Mouse (Mus musculus): ENCODE measurements around the gene Necab3. TPM values are rescaled to one million over a fixed set of nuclear protein-coding genes. Genes with fewer than 3 reads are reported as not detected.

Gene Necab3
- polyA plus RNA-seq, 1 experiment from 2014 or later, result 2.9 TPM

GRCm38 (mm10) chr2:154499717-154500247 lies 58.9 kb downstream of the Necab3 start:
- H3K27ac ChIP-seq, result no peak overlapping the region
- H3K9ac ChIP-seq, result no peak overlapping the region
- H3K4me1 ChIP-seq, result 0 out of 2 replicates have a peak, but pooled peaks cover 3% of the 10 kb centered on the region
- H3K36me3 ChIP-seq, result peaks cover 27% of the 10 kb centered on the region
- no peak for ATAC-seq (replicated peaks; ENCODE audit: low FRiP score)
- 91% methylated on average over 2 of the region's 2 CpGs for WGBS
- no peak overlapping the region for H3K4me2 ChIP-seq
- H3K27me3 ChIP-seq, result no peaks in the 10 kb centered on the region
- no peak overlapping the region for H3K4me3 ChIP-seq (replicated peaks)
- no peaks in the 10 kb centered on the region for H3K9me3 ChIP-seq (replicated peaks)

GRCm38 (mm10) chr2:154498571-154498970 lies 60.1 kb downstream of the Necab3 start:
- Histone ChIP-seq H3K4me2 (no peak overlapping the region), H3K9ac (no peak overlapping the region), H3K27me3 (no peaks in the 10 kb centered on the region), H3K36me3 (peaks cover 18% of the 10 kb centered on the region), H3K27ac (no peak overlapping the region), H3K9me3 (replicated peaks) (no peaks in the 10 kb centered on the region), H3K4me3 (replicated peaks) (no peak overlapping the region), H3K4me1 (0 out of 2 replicates have a peak, but pooled peaks cover 3% of the 10 kb centered on the region)
- ATAC-seq (replicated peaks; ENCODE audit: low FRiP score), result no peak
- 41% methylated on average over 5 of the region's 5 CpGs for WGBS

- no peak for ATAC-seq (replicated peaks; ENCODE audit: low FRiP score)
- Histone ChIP-seq H3K27me3 (no peaks in the 10 kb centered on the region), H3K36me3 (no peaks in the 10 kb centered on the region), H3K27ac (no peak overlapping the region), H3K9me3 (replicated peaks) (no peaks in the 10 kb centered on the region), H3K4me1 (0 out of 2 replicates have a peak, but pooled peaks cover 3% of the 10 kb centered on the region), H3K4me3 (replicated peaks) (no peak overlapping the region), H3K9ac (no peak overlapping the region), H3K4me2 (no peak overlapping the region)
- WGBS, result 93% methylated on average over 4 of the region's 4 CpGs
These were observed 63.7 kb downstream of the Necab3 start for GRCm38 (mm10) chr2:154495021-154495420.

Other genes starting within 250 kb of the Necab3 start
- gene Cdk5rap1, start 185.9 kb downstream of the Necab3 start, polyA plus RNA-seq (2015; fragmentation: Nextera tagmentation; extraction: Ambion mirVana), result 19.0 and 20.4 TPM in 2 replicates
- 12.0 and 12.7 TPM in 2 replicates for gene Snta1, start 150.8 kb downstream of the Necab3 start, polyA plus RNA-seq (2015; fragmentation: Nextera tagmentation; extraction: Ambion mirVana)
- gene Cbfa2t2, start 122.4 kb downstream of the Necab3 start, polyA plus RNA-seq (2015; fragmentation: Nextera tagmentation; extraction: Ambion mirVana), result 38.8 and 46.0 TPM in 2 replicates
- 0.58 and 1.7 TPM in 2 replicates for gene 1700003F12Rik, start 11.8 kb downstream of the Necab3 start, polyA plus RNA-seq (2015; fragmentation: Nextera tagmentation; extraction: Ambion mirVana)
- 0.19 and 0.22 TPM in 2 replicates for gene Actl10, start 7.1 kb downstream of the Necab3 start, polyA plus RNA-seq (2015; fragmentation: Nextera tagmentation; extraction: Ambion mirVana)
- gene E2f1, start 11.0 kb upstream of the Necab3 start, polyA plus RNA-seq (2015; fragmentation: Nextera tagmentation; extraction: Ambion mirVana), result 20.7 and 21.0 TPM in 2 replicates
- gene Pxmp4, start 44.8 kb upstream of the Necab3 start, polyA plus RNA-seq (2015; fragmentation: Nextera tagmentation; extraction: Ambion mirVana), result 27.7 and 29.8 TPM in 2 replicates
- 0.85 and 1.00 TPM in 2 replicates for gene Zfp341, start 54.4 kb upstream of the Necab3 start, polyA plus RNA-seq (2015; fragmentation: Nextera tagmentation; extraction: Ambion mirVana)
- gene 4930519P11Rik, start 54.5 kb upstream of the Necab3 start, polyA plus RNA-seq (2015; fragmentation: Nextera tagmentation; extraction: Ambion mirVana), result 0.62 TPM in 1 of 2 replicates, not detected in the other
- gene Chmp4b, start 92.8 kb upstream of the Necab3 start, polyA plus RNA-seq (2015; fragmentation: Nextera tagmentation; extraction: Ambion mirVana), result 24.6 and 24.8 TPM in 2 replicates
- not detected in 2 replicates for gene Gm14214, start 211.1 kb upstream of the Necab3 start, polyA plus RNA-seq (2015; fragmentation: Nextera tagmentation; extraction: Ambion mirVana)
- gene Raly, start 232.2 kb upstream of the Necab3 start, polyA plus RNA-seq (2015; fragmentation: Nextera tagmentation; extraction: Ambion mirVana), result 47.3 and 54.3 TPM in 2 replicates
- 0.66 and 0.91 TPM in 2 replicates for gene a, start 232.5 kb upstream of the Necab3 start, polyA plus RNA-seq (2015; fragmentation: Nextera tagmentation; extraction: Ambion mirVana)